Mouse (Mus musculus) kidney, adult 2 months (tissue): ENCODE results near the gene Ctbp2.

ENCODE experiments used
- CTCF ChIP-seq: fragments of 200-500 bp; conservative IDR thresholded peaks from 2 replicates; pipeline ENCODE4 v1.5.1; 2011; ENCODE audit warnings: low read depth, mild to moderate bottlenecking, control low read depth, low read length, moderate library complexity, mixed read lengths; ENCODE audit not compliant: insufficient read depth, insufficient read length
- POLR2A ChIP-seq: fragments of 200-500 bp; IDR thresholded peaks from one replicate; pipeline ENCODE4 v1.6.1; 2011; ENCODE audit warnings: low read depth, low read length, control low read depth

DNA sequence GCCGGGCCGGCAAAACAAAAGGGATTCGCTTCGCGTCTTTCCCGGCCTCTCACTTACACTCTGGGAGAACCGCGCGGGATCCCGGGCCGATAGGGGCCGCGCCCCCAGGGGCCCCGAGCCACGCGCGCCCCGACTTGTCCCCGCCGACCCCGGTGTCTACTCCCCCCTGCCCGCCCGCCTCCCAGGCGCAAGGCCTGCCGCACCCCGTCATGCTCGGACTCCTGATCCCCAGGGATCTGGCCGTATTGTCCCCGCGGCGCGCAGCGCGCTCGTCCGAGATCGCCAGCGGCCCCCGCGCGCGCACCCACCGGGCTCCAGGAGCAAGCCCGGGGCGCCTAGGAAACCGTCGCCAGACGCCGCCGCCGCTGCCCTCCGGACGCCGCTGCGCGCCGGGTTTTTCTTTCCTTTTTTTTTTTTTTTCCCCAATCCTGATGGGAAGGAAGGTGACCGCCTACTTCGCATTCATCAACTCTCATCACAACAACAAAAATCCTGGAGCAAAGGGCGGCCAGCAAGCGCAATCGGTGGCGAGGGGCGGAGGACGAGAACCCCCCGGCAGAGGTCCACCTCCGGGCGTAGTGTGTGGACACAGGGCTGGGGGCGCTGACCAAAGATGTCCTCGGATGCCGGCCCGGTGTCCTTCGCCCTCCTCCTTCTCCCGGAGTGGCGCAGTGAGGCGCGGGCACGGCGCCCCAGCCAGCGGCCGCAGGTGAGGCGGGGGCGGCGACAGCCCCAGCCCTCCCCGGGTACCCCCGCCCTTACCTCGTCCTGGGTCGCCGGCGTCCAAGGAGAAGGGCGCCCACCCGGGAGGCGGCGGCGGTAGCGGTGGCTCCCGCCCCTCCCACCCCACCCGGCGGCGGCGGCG is 1.5 kb downstream of the Ctbp2 start:
- TF ChIP-seq CTCF (no peak), POLR2A (no peak)
